Mouse (Mus musculus): ENCODE data around the gene Gabbr2. TPM values are rescaled to one million over a fixed set of nuclear protein-coding genes. Genes with fewer than 3 reads are reported as not detected.

The Gabbr2 gene
- polyA plus RNA-seq, 1 experiment, result not detected

DNA sequence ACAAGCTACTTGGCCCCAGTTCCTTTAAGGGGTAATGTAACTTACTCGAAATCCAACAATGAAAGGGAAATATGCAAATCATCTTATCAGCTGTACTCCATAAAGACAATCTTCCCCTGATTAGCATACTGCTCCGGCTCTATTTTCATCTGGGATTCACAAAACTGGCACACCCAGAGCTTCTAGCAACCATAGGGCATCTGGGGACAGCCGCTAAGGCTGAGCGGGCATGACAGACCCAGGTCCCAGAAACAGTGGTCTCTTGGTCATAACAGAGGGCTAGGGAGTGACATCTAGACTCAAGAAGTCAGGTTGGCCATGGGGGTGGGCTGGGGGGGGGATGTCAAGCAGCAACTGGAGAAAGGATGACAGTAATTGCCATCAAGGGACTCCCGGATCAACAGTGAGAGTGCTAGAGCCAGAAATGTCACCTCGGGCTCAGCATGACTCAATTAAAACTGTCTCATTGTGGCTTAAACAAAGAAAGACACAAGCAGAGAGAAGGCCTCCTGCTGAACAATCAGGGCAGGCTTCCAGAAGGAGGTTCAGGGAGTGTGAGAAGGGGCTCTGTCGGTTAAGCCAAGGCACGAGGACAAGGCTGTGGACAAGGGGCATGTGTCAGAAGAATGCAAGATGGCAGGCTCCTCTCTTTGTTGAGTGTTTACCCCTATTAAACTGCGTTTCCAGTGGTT lies 59.8 kb downstream of the Gabbr2 start:
- Histone ChIP-seq H3K27me3 (ENCODE audit: control insufficient read depth, insufficient read depth, insufficient read length) (no peaks in the 10 kb centered on the region), H3ac (ENCODE audit: control insufficient read depth, insufficient read length, low read depth) (no peak overlapping the region), H3K4me3 (ENCODE audit: insufficient read depth, poor library complexity, severe bottlenecking) (no peak overlapping the region), H3K79me2 (ENCODE audit: control insufficient read depth, insufficient read depth) (no peaks in the 10 kb centered on the region), H3K36me3 (ENCODE audit: control insufficient read depth, insufficient read depth) (no peaks in the 10 kb centered on the region), H3K79me3 (ENCODE audit: low read depth) (no peaks in the 10 kb centered on the region)
- TF ChIP-seq FOSL1 (IDR thresholded peaks at IDR 0.05; ENCODE audit: insufficient read depth, low read length, poor library complexity, severe bottlenecking), result no peak
- no peak for TF ChIP-seq CTCF (IDR thresholded peaks at IDR 0.05; ENCODE audit: control insufficient read depth, insufficient read depth, insufficient read length)
- TF ChIP-seq CEBPB (IDR thresholded peaks at IDR 0.05; ENCODE audit: low read depth), result no peak
- TF ChIP-seq MAX (IDR thresholded peaks at IDR 0.05), result no peak
- no peak for TF ChIP-seq MYOD1 (IDR thresholded peaks at IDR 0.05; ENCODE audit: control insufficient read depth, insufficient read length, low read depth)
- TF ChIP-seq USF1 (IDR thresholded peaks at IDR 0.05; ENCODE audit: low read depth), result no peak
- TF ChIP-seq MYOG (IDR thresholded peaks at IDR 0.05; ENCODE audit: control insufficient read depth, extremely low read depth, insufficient read length), result no peak

DNA sequence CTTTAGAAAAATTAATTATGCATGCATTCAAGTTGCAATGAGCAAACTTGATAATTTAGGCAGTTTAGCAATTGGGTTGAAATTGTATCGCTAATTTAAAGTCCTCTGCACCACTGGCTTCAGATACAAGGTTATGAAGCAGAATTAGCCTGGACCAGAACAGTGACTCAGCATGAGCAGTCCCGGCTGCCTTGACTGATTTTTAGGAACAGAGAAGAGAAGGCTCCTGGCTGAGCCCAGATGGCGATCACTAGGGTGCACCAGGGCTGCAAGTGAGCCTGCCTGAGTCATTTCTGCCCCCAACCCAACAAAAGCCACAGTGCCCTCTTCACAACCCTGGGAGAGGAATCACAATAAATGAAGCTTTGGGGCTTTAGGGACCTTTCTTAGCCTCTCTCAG lies 63.6 kb downstream of the Gabbr2 start:
- TF ChIP-seq USF1 (IDR thresholded peaks at IDR 0.05; ENCODE audit: low read depth) (no peak), MAX (IDR thresholded peaks at IDR 0.05) (no peak), CEBPB (IDR thresholded peaks at IDR 0.05; ENCODE audit: low read depth) (no peak), CTCF (IDR thresholded peaks at IDR 0.05; ENCODE audit: control insufficient read depth, insufficient read depth, insufficient read length) (no peak), MYOG (IDR thresholded peaks at IDR 0.05; ENCODE audit: control insufficient read depth, extremely low read depth, insufficient read length) (no peak), FOSL1 (IDR thresholded peaks at IDR 0.05; ENCODE audit: insufficient read depth, low read length, poor library complexity, severe bottlenecking) (no peak), MYOD1 (IDR thresholded peaks at IDR 0.05; ENCODE audit: control insufficient read depth, insufficient read length, low read depth) (no peak)
- Histone ChIP-seq H3K4me3 (ENCODE audit: insufficient read depth, poor library complexity, severe bottlenecking) (no peak overlapping the region), H3ac (ENCODE audit: control insufficient read depth, insufficient read length, low read depth) (no peak overlapping the region), H3K36me3 (ENCODE audit: control insufficient read depth, insufficient read depth) (no peaks in the 10 kb centered on the region), H3K79me3 (ENCODE audit: low read depth) (no peaks in the 10 kb centered on the region), H3K79me2 (ENCODE audit: control insufficient read depth, insufficient read depth) (no peaks in the 10 kb centered on the region), H3K27me3 (ENCODE audit: control insufficient read depth, insufficient read depth, insufficient read length) (no peaks in the 10 kb centered on the region)

DNA sequence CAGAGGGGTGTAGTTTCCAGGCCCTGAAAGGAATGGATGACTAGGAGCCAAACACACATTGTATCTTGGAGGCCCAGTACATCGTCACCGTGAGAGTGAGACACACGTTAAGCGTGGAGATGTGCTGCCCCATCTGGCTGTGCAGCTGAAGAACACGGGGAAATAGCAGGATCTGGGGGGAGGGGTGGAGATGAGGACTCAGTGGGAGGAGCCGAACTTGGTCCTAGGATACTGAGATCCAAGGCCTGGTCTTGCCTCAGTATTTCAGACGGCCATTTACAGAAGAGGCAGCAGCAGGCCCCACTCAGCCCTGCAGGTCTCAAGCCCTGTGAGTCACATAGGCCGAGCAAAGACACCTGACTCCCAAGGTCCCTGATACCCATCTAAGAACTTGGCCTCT lies 72.5 kb downstream of the Gabbr2 start:
- no peaks in the 10 kb centered on the region for H3K79me3 ChIP-seq (ENCODE audit: low read depth)
- no peak overlapping the region for H3K4me3 ChIP-seq (ENCODE audit: insufficient read depth, poor library complexity, severe bottlenecking)
- no peak overlapping the region for H3ac ChIP-seq (ENCODE audit: control insufficient read depth, insufficient read length, low read depth)
- no peaks in the 10 kb centered on the region for H3K27me3 ChIP-seq (ENCODE audit: control insufficient read depth, insufficient read depth, insufficient read length)
- H3K79me2 ChIP-seq (ENCODE audit: control insufficient read depth, insufficient read depth), result no peaks in the 10 kb centered on the region
- H3K36me3 ChIP-seq (ENCODE audit: control insufficient read depth, insufficient read depth), result no peaks in the 10 kb centered on the region
- TF ChIP-seq USF1 (IDR thresholded peaks at IDR 0.05; ENCODE audit: low read depth) (no peak), MYOG (IDR thresholded peaks at IDR 0.05; ENCODE audit: control insufficient read depth, extremely low read depth, insufficient read length) (no peak), MAX (IDR thresholded peaks at IDR 0.05) (no peak), CTCF (IDR thresholded peaks at IDR 0.05; ENCODE audit: control insufficient read depth, insufficient read depth, insufficient read length) (no peak), FOSL1 (IDR thresholded peaks at IDR 0.05; ENCODE audit: insufficient read depth, low read length, poor library complexity, severe bottlenecking) (no peak), CEBPB (IDR thresholded peaks at IDR 0.05; ENCODE audit: low read depth) (no peak), MYOD1 (IDR thresholded peaks at IDR 0.05; ENCODE audit: control insufficient read depth, insufficient read length, low read depth) (no peak)

DNA sequence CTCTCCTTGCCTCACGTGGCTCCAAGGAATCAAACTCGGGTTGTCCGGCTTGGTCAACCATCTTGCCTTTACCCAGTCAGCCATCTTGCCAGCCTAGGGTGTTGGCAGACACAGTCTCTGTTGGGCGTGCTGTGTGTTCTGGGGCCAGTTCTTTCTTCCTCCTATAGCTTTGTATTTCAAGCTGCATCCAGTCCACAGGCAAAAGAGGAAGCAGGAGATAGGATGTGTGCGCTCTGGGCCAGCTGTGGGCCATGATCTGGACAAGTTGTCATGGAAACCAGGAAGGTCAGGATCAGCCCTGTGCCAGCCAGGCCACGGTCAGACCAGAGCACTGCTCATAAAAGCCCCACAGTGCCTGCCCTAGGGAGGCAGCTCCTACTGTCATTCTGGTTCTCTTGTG lies 74.9 kb downstream of the Gabbr2 start:
- Histone ChIP-seq H3K36me3 (ENCODE audit: control insufficient read depth, insufficient read depth) (no peaks in the 10 kb centered on the region), H3ac (ENCODE audit: control insufficient read depth, insufficient read length, low read depth) (no peak overlapping the region), H3K4me3 (ENCODE audit: insufficient read depth, poor library complexity, severe bottlenecking) (no peak overlapping the region), H3K79me2 (ENCODE audit: control insufficient read depth, insufficient read depth) (no peaks in the 10 kb centered on the region), H3K79me3 (ENCODE audit: low read depth) (no peaks in the 10 kb centered on the region), H3K27me3 (ENCODE audit: control insufficient read depth, insufficient read depth, insufficient read length) (no peaks in the 10 kb centered on the region)
- no peak for TF ChIP-seq MYOG (IDR thresholded peaks at IDR 0.05; ENCODE audit: control insufficient read depth, extremely low read depth, insufficient read length)
- TF ChIP-seq MAX (IDR thresholded peaks at IDR 0.05), result no peak
- TF ChIP-seq CEBPB (IDR thresholded peaks at IDR 0.05; ENCODE audit: low read depth), result no peak
- no peak for TF ChIP-seq CTCF (IDR thresholded peaks at IDR 0.05; ENCODE audit: control insufficient read depth, insufficient read depth, insufficient read length)
- TF ChIP-seq FOSL1 (IDR thresholded peaks at IDR 0.05; ENCODE audit: insufficient read depth, low read length, poor library complexity, severe bottlenecking), result no peak
- no peak for TF ChIP-seq MYOD1 (IDR thresholded peaks at IDR 0.05; ENCODE audit: control insufficient read depth, insufficient read length, low read depth)
- no peak for TF ChIP-seq USF1 (IDR thresholded peaks at IDR 0.05; ENCODE audit: low read depth)

DNA sequence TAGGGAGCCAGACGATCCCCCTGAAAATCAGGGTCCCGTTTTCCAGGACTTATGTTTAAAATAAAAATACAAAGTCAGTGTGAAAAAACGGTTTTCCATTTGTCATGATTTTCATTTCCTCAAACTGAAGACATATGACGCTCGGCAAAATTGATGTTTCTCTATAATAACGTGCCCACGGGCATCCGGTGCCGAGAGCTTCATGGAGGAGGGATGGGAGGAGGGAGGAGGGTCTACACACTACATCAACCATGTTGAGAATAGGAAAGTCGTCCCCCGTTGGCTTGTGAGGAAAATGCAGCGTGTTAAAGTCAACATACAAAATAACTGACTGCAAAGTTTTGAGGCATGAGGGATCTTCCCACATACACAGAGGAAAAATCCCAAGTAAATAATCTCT lies 75.7 kb downstream of the Gabbr2 start:
- H3K27me3 ChIP-seq (ENCODE audit: control insufficient read depth, insufficient read depth, insufficient read length), result no peaks in the 10 kb centered on the region
- H3K4me3 ChIP-seq (ENCODE audit: insufficient read depth, poor library complexity, severe bottlenecking), result no peak overlapping the region
- H3ac ChIP-seq (ENCODE audit: control insufficient read depth, insufficient read length, low read depth), result no peak overlapping the region
- no peaks in the 10 kb centered on the region for H3K36me3 ChIP-seq (ENCODE audit: control insufficient read depth, insufficient read depth)
- H3K79me3 ChIP-seq (ENCODE audit: low read depth), result no peaks in the 10 kb centered on the region
- no peak for TF ChIP-seq MYOD1 (IDR thresholded peaks at IDR 0.05; ENCODE audit: control insufficient read depth, insufficient read length, low read depth)
- TF ChIP-seq CTCF (IDR thresholded peaks at IDR 0.05; ENCODE audit: control insufficient read depth, insufficient read depth, insufficient read length), result no peak
- no peak for TF ChIP-seq USF1 (IDR thresholded peaks at IDR 0.05; ENCODE audit: low read depth)
- TF ChIP-seq MAX (IDR thresholded peaks at IDR 0.05), result no peak
- no peak for TF ChIP-seq FOSL1 (IDR thresholded peaks at IDR 0.05; ENCODE audit: insufficient read depth, low read length, poor library complexity, severe bottlenecking)
- no peak for TF ChIP-seq CEBPB (IDR thresholded peaks at IDR 0.05; ENCODE audit: low read depth)
- TF ChIP-seq MYOG (IDR thresholded peaks at IDR 0.05; ENCODE audit: control insufficient read depth, extremely low read depth, insufficient read length), result no peak
- no peaks in the 10 kb centered on the region for H3K79me2 ChIP-seq (ENCODE audit: control insufficient read depth, insufficient read depth)

Data from C2C12 (cell line).